Mouse (Mus musculus): ENCODE measurements around the gene Kcnma1. TPM values are rescaled to one million over a fixed set of nuclear protein-coding genes. Genes with fewer than 3 reads are reported as not detected.

Kcnma1 gene
- polyA plus RNA-seq, 1 experiment from 2014 or later, result 0.62 TPM

GRCm38 (mm10) chr14:23470071-23470470, 544.2 kb downstream of the Kcnma1 start:
- 74% methylated on average over 2 of the region's 2 CpGs for WGBS
- Histone ChIP-seq H3K27me3 (replicated peaks; ENCODE audit: insufficient read depth, low read length) (no peaks in the 10 kb centered on the region), H3K9ac (replicated peaks; ENCODE audit: low read depth) (no peak overlapping the region), H3K4me3 (ENCODE audit: low read depth, low read length) (no peak overlapping the region), H3K36me3 (ENCODE audit: insufficient read depth, low read length) (no peaks in the 10 kb centered on the region), H3K4me1 (ENCODE audit: insufficient read depth, low read depth, low read length) (no peaks in the 10 kb centered on the region), H3K9me3 (ENCODE audit: low read length) (no peaks in the 10 kb centered on the region), H3K4me2 (replicated peaks; ENCODE audit: low read depth, low read length) (no peak overlapping the region), H3K27ac (ENCODE audit: low read length) (no peak overlapping the region)
- DNase-seq (ENCODE audit: low spot score) (no peak), ATAC-seq (no peak)
- TF ChIP-seq EP300 (IDR thresholded peaks at IDR 0.05) (no peak), CTCF (IDR thresholded peaks at IDR 0.05) (no peak)

- no peak overlapping the region for H3K27ac ChIP-seq (ENCODE audit: low read length)
- WGBS, result 47% methylated on average over 2 of the region's 2 CpGs
- no peak for TF ChIP-seq EP300 (IDR thresholded peaks at IDR 0.05)
- TF ChIP-seq CTCF (IDR thresholded peaks at IDR 0.05), result no peak
- no peaks in the 10 kb centered on the region for H3K4me1 ChIP-seq (ENCODE audit: insufficient read depth, low read depth, low read length)
- H3K4me2 ChIP-seq (replicated peaks; ENCODE audit: low read depth, low read length), result no peak overlapping the region
- ATAC-seq, result peak; percentile 53
- no peaks in the 10 kb centered on the region for H3K27me3 ChIP-seq (replicated peaks; ENCODE audit: insufficient read depth, low read length)
- H3K9me3 ChIP-seq (ENCODE audit: low read length), result no peaks in the 10 kb centered on the region
- H3K9ac ChIP-seq (replicated peaks; ENCODE audit: low read depth), result no peak overlapping the region
- no peaks in the 10 kb centered on the region for H3K36me3 ChIP-seq (ENCODE audit: insufficient read depth, low read length)
- peak; percentile 34 for DNase-seq (ENCODE audit: low spot score)
- no peak overlapping the region for H3K4me3 ChIP-seq (ENCODE audit: low read depth, low read length)
These were observed 549.2 kb downstream of the Kcnma1 start for GRCm38 (mm10) chr14:23465135-23465534.

GRCm38 (mm10) chr14:23458560-23458959, 555.7 kb downstream of the Kcnma1 start:
- no peak for TF ChIP-seq EP300 (IDR thresholded peaks at IDR 0.05)
- no peak for TF ChIP-seq CTCF (IDR thresholded peaks at IDR 0.05)
- WGBS, result 53% methylated on average over 4 of the region's 4 CpGs
- Histone ChIP-seq H3K9ac (replicated peaks; ENCODE audit: low read depth) (no peak overlapping the region), H3K4me3 (ENCODE audit: low read depth, low read length) (no peak overlapping the region), H3K4me1 (ENCODE audit: insufficient read depth, low read depth, low read length) (no peaks in the 10 kb centered on the region), H3K9me3 (ENCODE audit: low read length) (no peaks in the 10 kb centered on the region), H3K27me3 (replicated peaks; ENCODE audit: insufficient read depth, low read length) (no peaks in the 10 kb centered on the region), H3K36me3 (ENCODE audit: insufficient read depth, low read length) (no peaks in the 10 kb centered on the region), H3K4me2 (replicated peaks; ENCODE audit: low read depth, low read length) (no peak overlapping the region), H3K27ac (ENCODE audit: low read length) (no peak overlapping the region)
- ATAC-seq, result no peak
- DNase-seq (ENCODE audit: low spot score), result no peak

DNA sequence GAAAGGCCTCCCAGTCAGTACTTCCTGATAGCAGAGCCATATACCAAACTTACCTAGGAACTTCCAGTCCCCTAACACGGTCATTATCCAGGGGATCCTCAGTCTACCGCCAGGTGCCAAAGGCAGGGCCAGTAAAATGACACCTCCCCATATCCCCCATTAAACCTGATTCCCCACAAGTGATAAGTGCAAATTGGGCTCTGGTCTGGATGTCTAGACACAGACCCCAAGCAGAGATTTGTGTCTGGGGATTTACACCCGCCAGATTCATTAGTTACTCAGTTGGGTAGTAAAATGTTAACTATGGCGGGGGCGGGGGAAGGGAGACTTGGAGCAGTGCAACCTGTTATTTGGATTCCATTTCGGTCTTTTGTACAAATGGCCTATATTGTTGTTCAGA, 562.6 kb downstream of the Kcnma1 start:
- WGBS, result 84% methylated on average over 6 of the region's 6 CpGs
- Histone ChIP-seq H3K9ac (replicated peaks; ENCODE audit: low read depth) (no peak overlapping the region), H3K27ac (ENCODE audit: low read length) (no peak overlapping the region), H3K4me3 (ENCODE audit: low read depth, low read length) (no peak overlapping the region), H3K4me1 (ENCODE audit: insufficient read depth, low read depth, low read length) (no peaks in the 10 kb centered on the region), H3K27me3 (replicated peaks; ENCODE audit: insufficient read depth, low read length) (no peaks in the 10 kb centered on the region), H3K4me2 (replicated peaks; ENCODE audit: low read depth, low read length) (no peak overlapping the region), H3K9me3 (ENCODE audit: low read length) (no peaks in the 10 kb centered on the region), H3K36me3 (ENCODE audit: insufficient read depth, low read length) (no peaks in the 10 kb centered on the region)
- no peak for DNase-seq (ENCODE audit: low spot score)
- TF ChIP-seq CTCF (IDR thresholded peaks at IDR 0.05) (no peak), EP300 (IDR thresholded peaks at IDR 0.05) (no peak)
- no peak for ATAC-seq

DNA sequence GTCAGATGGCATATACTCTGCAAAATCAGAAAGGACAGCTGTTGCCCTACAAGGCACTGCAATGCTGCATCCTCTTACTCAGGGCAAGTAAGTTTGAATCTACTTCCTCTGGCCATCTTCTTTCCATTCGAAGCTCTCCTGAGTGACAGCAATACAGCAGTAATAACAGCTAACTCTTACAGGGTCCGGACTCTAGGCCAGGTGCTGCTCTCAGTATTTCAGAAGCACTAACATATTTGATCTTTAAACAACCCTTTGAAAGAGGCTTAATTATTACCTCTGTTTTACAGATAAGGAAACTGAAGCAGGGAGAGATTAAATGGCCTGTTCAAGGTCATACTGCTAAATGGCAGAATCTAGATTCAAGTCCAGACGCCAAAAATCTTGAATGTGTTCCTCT, 576.8 kb downstream of the Kcnma1 start:
- no peak overlapping the region for H3K4me2 ChIP-seq (replicated peaks; ENCODE audit: low read depth, low read length)
- H3K27ac ChIP-seq (ENCODE audit: low read length), result no peak overlapping the region
- H3K4me3 ChIP-seq (ENCODE audit: low read depth, low read length), result no peak overlapping the region
- TF ChIP-seq EP300 (IDR thresholded peaks at IDR 0.05) (no peak), CTCF (IDR thresholded peaks at IDR 0.05) (no peak)
- no peaks in the 10 kb centered on the region for H3K4me1 ChIP-seq (ENCODE audit: insufficient read depth, low read depth, low read length)
- no peak overlapping the region for H3K9ac ChIP-seq (replicated peaks; ENCODE audit: low read depth)
- 42% methylated on average over 3 of the region's 3 CpGs for WGBS
- H3K9me3 ChIP-seq (ENCODE audit: low read length), result no peaks in the 10 kb centered on the region
- no peak for DNase-seq (ENCODE audit: low spot score)
- ATAC-seq, result no peak
- H3K36me3 ChIP-seq (ENCODE audit: insufficient read depth, low read length), result no peaks in the 10 kb centered on the region
- no peaks in the 10 kb centered on the region for H3K27me3 ChIP-seq (replicated peaks; ENCODE audit: insufficient read depth, low read length)

GRCm38 (mm10) chr14:23435861-23436260, 578.4 kb downstream of the Kcnma1 start:
- no peak overlapping the region for H3K27ac ChIP-seq (ENCODE audit: low read length)
- H3K4me2 ChIP-seq (replicated peaks; ENCODE audit: low read depth, low read length), result no peak overlapping the region
- no peak overlapping the region for H3K4me3 ChIP-seq (ENCODE audit: low read depth, low read length)
- no peaks in the 10 kb centered on the region for H3K36me3 ChIP-seq (ENCODE audit: insufficient read depth, low read length)
- H3K27me3 ChIP-seq (replicated peaks; ENCODE audit: insufficient read depth, low read length), result no peaks in the 10 kb centered on the region
- ATAC-seq (no peak), DNase-seq (ENCODE audit: low spot score) (no peak)
- H3K9me3 ChIP-seq (ENCODE audit: low read length), result no peaks in the 10 kb centered on the region
- no peaks in the 10 kb centered on the region for H3K4me1 ChIP-seq (ENCODE audit: insufficient read depth, low read depth, low read length)
- TF ChIP-seq CTCF (IDR thresholded peaks at IDR 0.05), result no peak
- no peak for TF ChIP-seq EP300 (IDR thresholded peaks at IDR 0.05)
- 54% methylated on average over 8 of the region's 8 CpGs for WGBS
- no peak overlapping the region for H3K9ac ChIP-seq (replicated peaks; ENCODE audit: low read depth)

DNA sequence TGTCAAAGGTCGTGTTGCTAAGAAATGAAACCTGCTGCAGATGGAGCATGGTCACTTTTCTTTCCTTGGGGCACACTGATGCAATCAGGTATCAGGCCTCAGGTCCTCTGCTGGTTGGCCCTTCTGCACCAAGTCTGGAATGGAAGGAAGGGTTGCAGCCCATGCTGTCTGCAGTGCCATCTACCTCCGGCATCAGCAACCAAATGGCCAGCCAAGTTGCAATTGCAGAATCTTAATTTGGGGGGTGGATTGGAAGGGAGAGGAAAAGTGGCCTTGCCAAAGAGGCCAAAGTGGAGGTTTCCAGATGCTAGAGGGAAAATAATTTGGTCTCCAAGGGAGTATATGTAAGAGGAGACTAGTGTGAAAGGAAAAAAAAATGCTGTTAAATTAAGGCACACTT, 584.3 kb downstream of the Kcnma1 start:
- TF ChIP-seq EP300 (IDR thresholded peaks at IDR 0.05) (no peak), CTCF (IDR thresholded peaks at IDR 0.05) (no peak)
- 62% methylated on average over 2 of the region's 2 CpGs for WGBS
- Histone ChIP-seq H3K9me3 (ENCODE audit: low read length) (no peaks in the 10 kb centered on the region), H3K36me3 (ENCODE audit: insufficient read depth, low read length) (no peaks in the 10 kb centered on the region), H3K27ac (ENCODE audit: low read length) (no peak overlapping the region), H3K4me3 (ENCODE audit: low read depth, low read length) (no peak overlapping the region), H3K27me3 (replicated peaks; ENCODE audit: insufficient read depth, low read length) (no peaks in the 10 kb centered on the region), H3K4me2 (replicated peaks; ENCODE audit: low read depth, low read length) (no peak overlapping the region), H3K4me1 (ENCODE audit: insufficient read depth, low read depth, low read length) (no peaks in the 10 kb centered on the region), H3K9ac (replicated peaks; ENCODE audit: low read depth) (no peak overlapping the region)
- no peak for DNase-seq (ENCODE audit: low spot score)
- ATAC-seq, result no peak

Data from lung, postnatal 0 days (tissue).